Mouse (Mus musculus) G1E (cell line): ENCODE results near the gene Smim13.

Source experiments
- CTCF ChIP-seq: IDR thresholded peaks from 2 replicates; pipeline ENCODE4 v1.5.1; 2012; ENCODE audit warnings: low read depth, low read length, inconsistent platforms, mixed read lengths
- GATA1 ChIP-seq: IDR thresholded peaks from 2 replicates; pipeline ENCODE4 v1.6.1; 2012; ENCODE audit warnings: borderline replicate concordance, low read length, inconsistent platforms, mixed read lengths
- POLR2AphosphoS5 ChIP-seq: IDR thresholded peaks from 2 replicates; pipeline ENCODE4 v1.6.1; 2012; ENCODE audit warnings: low read depth, low read length, inconsistent platforms; ENCODE audit not compliant: insufficient replicate concordance

GRCm38 (mm10) chr13:41235845-41236741, 13.6 kb upstream of the Smim13 start:
- TF ChIP-seq CTCF (no peak), GATA1 (no peak), POLR2AphosphoS5 (no peak)
